Mouse (Mus musculus): Measurements from ENCODE around the gene Jph2. TPM values are rescaled to one million over a fixed set of nuclear protein-coding genes. Genes with fewer than 3 reads are reported as not detected.

The Jph2 gene
- total and polyA plus RNA-seq, 3 experiments: 0.04 to 0.19 TPM; not detected in 1

- TF ChIP-seq MYB (IDR thresholded peaks at IDR 0.05; ENCODE audit: low read depth, low read length) (no peak), RAD21 (IDR thresholded peaks at IDR 0.05; ENCODE audit: low read depth, low read length) (no peak)
Observed at GRCm38 (mm10) chr2:163300069-163301060, 97.4 kb downstream of the Jph2 start (continued).

GRCm38 (mm10) chr2:163296999-163297630, 100.7 kb downstream of the Jph2 start:
- no peak overlapping the region for H3K9ac ChIP-seq (ENCODE audit: control insufficient read depth, low read depth, low read length, poor library complexity, severe bottlenecking)
- H3K36me3 ChIP-seq (ENCODE audit: control insufficient read depth in 1 of 2, insufficient read depth in 2 of 2, low read length in 2 of 2): no peaks in the 10 kb centered on the region
- H3K9me3 ChIP-seq (replicated peaks; ENCODE audit: insufficient read depth, low read length): no peaks in the 10 kb centered on the region
- no peaks in the 10 kb centered on the region for H3K27me3 ChIP-seq (ENCODE audit: control insufficient read depth in 1 of 2, insufficient read depth in 2 of 2, low read length in 2 of 2)
- H3K27ac ChIP-seq (ENCODE audit: control insufficient read depth, low read depth, low read length): no peak overlapping the region
- no peak for DNase-seq (ENCODE audit: low read depth, low spot score)
- no peak overlapping the region for H3K4me3 ChIP-seq (ENCODE audit: control insufficient read depth in 1 of 2, insufficient read depth in 1 of 2, low read depth in 2 of 2, low read length in 2 of 2)
- TF ChIP-seq ELF1 (IDR thresholded peaks at IDR 0.05; ENCODE audit: low read depth, low read length) (no peak), CHD2 (IDR thresholded peaks at IDR 0.05; ENCODE audit: low read length) (no peak), JUND (IDR thresholded peaks at IDR 0.05; ENCODE audit: low read depth, low read length) (no peak), GABPA (IDR thresholded peaks at IDR 0.05; ENCODE audit: low read depth, low read length) (no peak), RAD21 (IDR thresholded peaks at IDR 0.05; ENCODE audit: low read depth, low read length) (no peak), SIN3A (IDR thresholded peaks at IDR 0.05; ENCODE audit: low read length) (no peak), MAX (IDR thresholded peaks at IDR 0.05; ENCODE audit: low read length) (no peak)
- H3K79me2 ChIP-seq (ENCODE audit: control insufficient read depth, insufficient read depth, low read length, poor library complexity): no peaks in the 10 kb centered on the region
- H3K4me1 ChIP-seq (ENCODE audit: control insufficient read depth in 1 of 2, insufficient read depth in 2 of 2, low read length in 2 of 2): no peaks in the 10 kb centered on the region

GRCm38 (mm10) chr2:163288881-163289379, 108.9 kb downstream of the Jph2 start:
- no peak overlapping the region for H3K4me3 ChIP-seq (ENCODE audit: control insufficient read depth in 1 of 2, insufficient read depth in 1 of 2, low read depth in 2 of 2, low read length in 2 of 2)
- no peak overlapping the region for H3K9ac ChIP-seq (ENCODE audit: control insufficient read depth, low read depth, low read length, poor library complexity, severe bottlenecking)
- no peaks in the 10 kb centered on the region for H3K9me3 ChIP-seq (replicated peaks; ENCODE audit: insufficient read depth, low read length)
- no peak overlapping the region for H3K27ac ChIP-seq (ENCODE audit: control insufficient read depth, low read depth, low read length)
- TF ChIP-seq MAX (IDR thresholded peaks at IDR 0.05; ENCODE audit: low read length) (no peak), USF1 (IDR thresholded peaks at IDR 0.05; ENCODE audit: low read depth, low read length) (no peak), SIN3A (IDR thresholded peaks at IDR 0.05; ENCODE audit: low read length) (no peak), GATA1 (IDR thresholded peaks at IDR 0.05; ENCODE audit: low read depth, low read length) (no peak), ZKSCAN1 (IDR thresholded peaks at IDR 0.05; ENCODE audit: low read depth, low read length) (no peak), POLR2AphosphoS2 (IDR thresholded peaks at IDR 0.05; ENCODE audit: low read length) (no peak), KAT2A (conservative IDR thresholded peaks at IDR 0.05; ENCODE audit: low read depth, low read length) (no peak), RCOR1 (IDR thresholded peaks at IDR 0.05; ENCODE audit: low read depth, low read length) (no peak), ZMIZ1 (IDR thresholded peaks at IDR 0.05; ENCODE audit: low read depth, low read length) (no peak), MAFK (IDR thresholded peaks at IDR 0.05; ENCODE audit: borderline replicate concordance, low read depth, low read length) (no peak), NRF1 (IDR thresholded peaks at IDR 0.05; ENCODE audit: insufficient read depth, low read depth, low read length, poor library complexity, severe bottlenecking) (no peak), SMC3 (IDR thresholded peaks at IDR 0.05; ENCODE audit: low read depth, low read length) (no peak), MAZ (IDR thresholded peaks at IDR 0.05; ENCODE audit: low read depth, low read length) (no peak)
- peaks cover 0 to 11% of the 10 kb centered on the region in 2 experiments; a peak in 2 of 4 replicates for H3K4me1 ChIP-seq (ENCODE audit: control insufficient read depth in 1 of 2, insufficient read depth in 2 of 2, low read length in 2 of 2)
- H3K36me3 ChIP-seq (ENCODE audit: control insufficient read depth in 1 of 2, insufficient read depth in 2 of 2, low read length in 2 of 2): peaks cover 0 to 2% of the 10 kb centered on the region in 2 experiments; a peak in 2 of 4 replicates
- H3K79me2 ChIP-seq (ENCODE audit: control insufficient read depth, insufficient read depth, low read length, poor library complexity): no peaks in the 10 kb centered on the region
- no peaks in the 10 kb centered on the region for H3K27me3 ChIP-seq (ENCODE audit: control insufficient read depth in 1 of 2, insufficient read depth in 2 of 2, low read length in 2 of 2)
- DNase-seq (ENCODE audit: low read depth, low spot score): no peak
